Mouse (Mus musculus): ENCODE data around the gene Fabp2.

DNA sequence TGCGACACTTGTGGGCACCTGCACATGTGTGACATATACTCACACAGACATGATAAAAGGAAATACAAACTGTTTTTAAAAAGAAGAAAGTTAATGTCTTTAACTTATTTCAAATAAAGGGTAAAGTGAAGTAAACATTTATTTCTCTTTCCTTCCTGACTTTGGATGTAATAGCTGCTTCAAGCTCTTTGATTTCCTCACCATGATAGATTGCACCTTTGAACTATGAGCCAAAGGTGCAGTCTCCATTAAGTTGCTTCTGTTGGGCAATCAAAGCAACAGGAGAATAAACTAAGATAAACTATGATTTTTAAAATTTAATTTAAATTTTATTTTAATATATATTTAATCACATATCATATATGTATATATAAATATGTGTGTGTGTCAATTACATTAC is 26.6 kb upstream of the Fabp2 start:
- TF ChIP-seq GATA1 (IDR thresholded peaks at IDR 0.05; ENCODE audit: borderline replicate concordance, low read length) (no peak), FLI1 (IDR thresholded peaks at IDR 0.05; ENCODE audit: low read length) (no peak)

All from megakaryocyte, embryonic 14.5 days (primary cell).